Mouse (Mus musculus): Measurements from ENCODE around the gene Hoxb3. TPM values are rescaled to one million over a fixed set of nuclear protein-coding genes. Genes with fewer than 3 reads are reported as not detected.
A peak's percentile ranks its signal among the peaks of the same experiment; 100 is the strongest.

Gene Hoxb3
- polyA plus RNA-seq, 1 experiment from 2014 or later = 3.7 TPM

DNA sequence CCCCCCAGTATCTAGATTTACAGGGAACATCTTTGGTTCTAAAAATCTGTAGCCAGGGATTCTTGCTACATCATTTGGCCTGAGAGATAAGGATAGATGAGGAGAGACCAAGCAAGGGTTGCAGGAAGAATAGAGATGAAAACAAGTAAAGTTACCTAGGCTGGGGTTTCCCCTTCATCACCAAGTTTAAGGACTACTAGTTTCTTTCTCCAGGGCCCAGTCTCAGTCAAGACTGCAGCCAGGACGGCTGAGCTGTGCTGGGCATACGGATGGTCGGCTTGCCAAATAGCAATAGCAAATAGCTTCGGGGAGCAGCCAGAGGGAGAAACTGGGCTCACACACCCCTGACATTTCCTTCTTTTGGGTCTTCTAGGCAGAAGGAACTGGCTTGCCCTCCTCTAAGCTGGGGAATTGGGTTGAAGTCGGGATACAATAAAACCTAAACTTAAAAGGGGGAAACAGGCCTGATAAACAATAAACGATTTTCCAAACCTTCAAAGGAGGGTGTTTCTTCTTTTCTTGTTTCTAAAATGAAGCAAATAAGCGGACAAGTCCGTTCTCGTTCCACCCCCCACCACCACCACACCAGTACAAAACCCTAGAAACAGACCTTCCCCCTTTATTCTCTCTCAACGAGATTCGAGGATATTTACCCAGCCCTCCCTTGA is 25.0 kb upstream of the Hoxb3 start:
- Histone ChIP-seq H3K27ac (ENCODE audit: low read depth) (no peak overlapping the region), H3K4me2 (ENCODE audit: low read length) (peak overlapping the region; percentile 89), H3K4me3 (ENCODE audit: low read depth, low read length) (peak overlapping the region; percentile 57; the same call in 1 of the 2 replicates), H3K9me3 (ENCODE audit: control insufficient read depth, low read length) (no peaks in the 10 kb centered on the region), H3K36me3 (ENCODE audit: control insufficient read depth, insufficient read depth, low read length) (no peaks in the 10 kb centered on the region), H3K4me1 (replicated peaks; ENCODE audit: control insufficient read depth, insufficient read depth, low read length) (peaks cover 36% of the 10 kb centered on the region), H3K27me3 (replicated peaks; ENCODE audit: control insufficient read depth, insufficient read depth, low read length) (peaks cover 48% of the 10 kb centered on the region), H3K9ac (ENCODE audit: low read length) (peak overlapping the region; percentile 11; the same call in 1 of the 2 replicates)
- WGBS = 22% methylated on average over 11 of the region's 11 CpGs
- ATAC-seq (replicated peaks; ENCODE audit: low FRiP score, low TSS enrichment, low read depth) (no peak), DNase-seq (ENCODE audit: low spot score) (no peak)

DNA sequence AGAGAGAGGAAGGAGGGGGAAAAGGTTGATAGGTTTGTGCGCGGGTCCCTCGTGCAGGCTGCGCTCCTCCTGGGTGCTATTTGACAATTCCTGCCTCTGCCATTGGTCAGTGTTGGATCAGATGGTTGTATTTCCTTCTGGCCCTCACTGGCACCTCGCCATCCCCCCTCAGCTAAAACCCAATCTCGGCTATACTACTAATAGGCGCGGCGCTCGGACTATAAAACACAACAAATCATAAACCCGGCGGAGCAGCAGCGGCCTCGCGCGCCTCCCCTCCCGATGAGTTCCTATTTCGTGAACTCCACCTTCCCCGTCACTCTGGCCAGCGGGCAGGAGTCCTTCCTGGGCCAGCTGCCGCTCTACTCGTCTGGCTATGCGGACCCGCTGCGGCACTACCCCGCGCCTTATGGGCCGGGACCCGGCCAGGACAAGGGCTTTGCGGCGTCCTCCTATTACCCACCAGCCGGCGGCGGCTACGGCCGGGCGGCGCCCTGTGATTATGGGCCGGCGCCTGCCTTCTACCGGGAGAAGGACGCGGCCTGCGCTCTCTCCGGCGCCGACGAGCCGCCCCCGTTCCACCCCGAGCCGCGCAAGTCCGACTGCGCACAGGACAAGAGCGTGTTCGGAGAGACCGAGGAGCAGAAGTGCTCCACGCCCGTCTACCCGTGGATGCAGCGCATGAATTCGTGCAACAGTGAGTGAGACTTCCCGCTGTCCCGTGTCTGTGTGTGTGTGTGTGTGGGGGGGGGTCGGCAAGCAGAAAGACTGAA is 24.0 kb upstream of the Hoxb3 start:
- peaks cover 36% of the 10 kb centered on the region for H3K4me1 ChIP-seq (replicated peaks; ENCODE audit: control insufficient read depth, insufficient read depth, low read length)
- no peaks in the 10 kb centered on the region for H3K9me3 ChIP-seq (ENCODE audit: control insufficient read depth, low read length)
- under 1% methylated on average over 66 of the region's 66 CpGs for WGBS
- peak overlapping the region; percentile 89 for H3K4me2 ChIP-seq (ENCODE audit: low read length)
- peak overlapping the region; percentile 82 for H3K27ac ChIP-seq (ENCODE audit: low read depth)
- H3K9ac ChIP-seq (ENCODE audit: low read length) = peak overlapping the region; percentile 79
- peak overlapping the region; percentile 57 for H3K4me3 ChIP-seq (ENCODE audit: low read depth, low read length)
- H3K27me3 ChIP-seq (replicated peaks; ENCODE audit: control insufficient read depth, insufficient read depth, low read length) = peaks cover 40% of the 10 kb centered on the region
- DNase-seq (ENCODE audit: low spot score) (peak; percentile 86), ATAC-seq (replicated peaks; ENCODE audit: low FRiP score, low TSS enrichment, low read depth) (no peak)
- H3K36me3 ChIP-seq (ENCODE audit: control insufficient read depth, insufficient read depth, low read length) = no peaks in the 10 kb centered on the region

DNA sequence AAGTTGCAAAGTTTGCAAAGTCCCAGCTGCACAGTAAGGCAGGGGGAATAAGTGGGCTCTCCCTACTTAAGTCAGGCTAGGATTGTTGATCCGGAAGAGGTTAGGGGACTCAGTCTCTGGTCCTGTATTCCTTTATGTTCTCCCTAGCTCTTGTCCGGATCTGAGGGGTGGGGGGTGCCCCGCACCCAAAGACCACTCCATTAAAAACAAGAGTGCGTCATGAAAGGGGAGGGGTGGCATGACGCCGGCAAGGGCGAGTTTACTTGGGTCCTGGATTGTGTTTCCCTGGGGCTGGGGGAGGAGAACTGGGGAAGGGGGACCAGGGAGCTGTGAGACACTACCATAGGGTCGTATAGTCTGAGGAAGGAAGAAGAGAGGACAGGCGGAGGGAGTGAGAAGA is 23.3 kb upstream of the Hoxb3 start:
- H3K4me1 ChIP-seq (replicated peaks; ENCODE audit: control insufficient read depth, insufficient read depth, low read length) = peaks cover 36% of the 10 kb centered on the region
- DNase-seq (ENCODE audit: low spot score) (no peak), ATAC-seq (replicated peaks; ENCODE audit: low FRiP score, low TSS enrichment, low read depth) (no peak)
- no peaks in the 10 kb centered on the region for H3K36me3 ChIP-seq (ENCODE audit: control insufficient read depth, insufficient read depth, low read length)
- H3K4me3 ChIP-seq (ENCODE audit: low read depth, low read length) = peak overlapping the region; percentile 57
- peak overlapping the region; percentile 89 for H3K4me2 ChIP-seq (ENCODE audit: low read length)
- WGBS = 8% methylated on average over 9 of the region's 9 CpGs
- peaks cover 43% of the 10 kb centered on the region for H3K27me3 ChIP-seq (replicated peaks; ENCODE audit: control insufficient read depth, insufficient read depth, low read length)
- H3K27ac ChIP-seq (ENCODE audit: low read depth) = peak overlapping the region; percentile 82
- H3K9ac ChIP-seq (ENCODE audit: low read length) = peak overlapping the region; percentile 79
- no peaks in the 10 kb centered on the region for H3K9me3 ChIP-seq (ENCODE audit: control insufficient read depth, low read length)

DNA sequence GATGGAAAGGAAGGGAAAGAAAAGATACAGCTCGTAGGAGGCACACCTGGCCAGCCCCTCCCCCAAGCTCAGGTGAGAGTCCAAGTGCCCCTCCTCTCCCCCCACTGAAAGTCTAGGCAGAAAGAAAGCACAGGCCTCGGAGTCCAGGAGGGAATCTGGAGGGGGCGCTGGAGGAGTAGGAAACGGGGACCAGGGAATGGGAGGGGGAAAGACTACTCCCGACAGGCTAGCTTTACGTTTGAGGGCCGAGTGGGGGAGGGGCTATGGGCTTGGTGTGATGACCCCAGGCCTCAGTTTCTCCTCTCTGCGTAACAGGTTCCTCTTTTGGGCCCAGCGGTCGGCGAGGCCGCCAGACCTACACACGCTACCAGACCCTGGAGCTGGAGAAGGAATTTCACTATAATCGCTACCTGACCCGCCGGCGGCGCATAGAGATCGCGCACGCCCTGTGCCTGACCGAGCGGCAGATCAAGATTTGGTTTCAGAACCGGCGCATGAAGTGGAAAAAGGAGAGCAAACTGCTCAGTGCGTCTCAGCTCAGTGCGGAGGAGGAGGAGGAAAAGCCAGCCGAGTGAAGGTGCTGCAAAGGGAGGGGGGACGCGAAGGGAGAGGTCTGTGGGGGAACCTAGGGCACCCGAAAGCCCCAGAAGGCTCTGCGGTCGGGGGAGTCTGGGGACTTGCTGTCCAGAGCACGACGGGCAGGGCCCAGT is 22.6 kb upstream of the Hoxb3 start:
- DNase-seq (ENCODE audit: low spot score) (no peak), ATAC-seq (replicated peaks; ENCODE audit: low FRiP score, low TSS enrichment, low read depth) (no peak)
- Histone ChIP-seq H3K27me3 (replicated peaks; ENCODE audit: control insufficient read depth, insufficient read depth, low read length) (peaks cover 41% of the 10 kb centered on the region), H3K27ac (ENCODE audit: low read depth) (peak overlapping the region; percentile 82; the same call in 1 of the 2 replicates), H3K9me3 (ENCODE audit: control insufficient read depth, low read length) (no peaks in the 10 kb centered on the region), H3K36me3 (ENCODE audit: control insufficient read depth, insufficient read depth, low read length) (no peaks in the 10 kb centered on the region), H3K4me3 (ENCODE audit: low read depth, low read length) (peak overlapping the region; percentile 57), H3K4me1 (replicated peaks; ENCODE audit: control insufficient read depth, insufficient read depth, low read length) (peaks cover 39% of the 10 kb centered on the region), H3K4me2 (ENCODE audit: low read length) (peak overlapping the region; percentile 89), H3K9ac (ENCODE audit: low read length) (peak overlapping the region; percentile 79)
- WGBS = 4% methylated on average over 35 of the region's 35 CpGs

DNA sequence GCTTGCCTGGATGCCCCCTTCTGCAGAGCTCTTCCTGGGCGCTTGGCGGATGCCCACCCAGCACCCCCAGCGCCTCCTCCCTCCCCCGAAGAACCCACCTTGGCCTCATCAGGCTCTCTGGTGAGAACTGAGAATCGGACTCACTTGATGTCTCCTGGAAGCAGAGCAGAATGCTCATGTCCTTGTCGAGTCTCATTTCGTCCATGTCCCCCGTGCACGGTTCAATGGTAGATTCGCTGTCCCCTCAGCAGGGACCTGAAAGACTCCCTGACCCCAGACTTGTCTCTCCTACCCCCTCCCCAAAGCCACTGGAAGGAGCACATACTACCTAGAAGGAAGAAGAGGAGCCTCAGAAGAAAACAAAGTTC is 22.1 kb upstream of the Hoxb3 start:
- Histone ChIP-seq H3K27me3 (replicated peaks; ENCODE audit: control insufficient read depth, insufficient read depth, low read length) (peaks cover 40% of the 10 kb centered on the region), H3K4me2 (ENCODE audit: low read length) (peak overlapping the region; percentile 89), H3K27ac (ENCODE audit: low read depth) (peak overlapping the region; percentile 82; the same call in 1 of the 2 replicates), H3K9me3 (ENCODE audit: control insufficient read depth, low read length) (no peaks in the 10 kb centered on the region), H3K9ac (ENCODE audit: low read length) (peak overlapping the region; percentile 79), H3K4me3 (ENCODE audit: low read depth, low read length) (peak overlapping the region; percentile 57; the same call in 1 of the 2 replicates), H3K4me1 (replicated peaks; ENCODE audit: control insufficient read depth, insufficient read depth, low read length) (peaks cover 44% of the 10 kb centered on the region), H3K36me3 (ENCODE audit: control insufficient read depth, insufficient read depth, low read length) (no peaks in the 10 kb centered on the region)
- DNase-seq (ENCODE audit: low spot score) (no peak), ATAC-seq (replicated peaks; ENCODE audit: low FRiP score, low TSS enrichment, low read depth) (no peak)
- 36% methylated on average over 10 of the region's 10 CpGs for WGBS

DNA sequence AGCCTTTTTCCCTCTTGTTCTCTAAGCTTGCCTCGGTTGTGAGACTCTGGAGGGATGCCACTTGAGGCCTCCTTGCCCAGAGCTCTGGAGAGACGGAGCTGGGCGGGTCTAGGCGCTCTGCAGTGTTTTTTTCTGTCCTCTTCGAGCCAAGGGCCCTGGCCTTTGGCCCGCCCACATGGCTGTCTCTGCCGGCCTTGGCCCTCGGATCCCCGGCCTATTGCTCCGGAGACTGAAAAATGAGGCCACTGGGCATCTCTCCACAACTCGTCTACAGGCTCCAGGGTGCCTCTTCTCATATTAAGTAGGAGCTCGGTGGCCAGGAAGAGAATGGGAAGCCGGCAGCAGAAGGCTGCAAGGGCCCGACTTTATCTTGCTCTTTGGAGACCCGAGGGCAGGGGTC is 21.3 kb upstream of the Hoxb3 start:
- WGBS = 23% methylated on average over 15 of the region's 15 CpGs
- H3K4me1 ChIP-seq (replicated peaks; ENCODE audit: control insufficient read depth, insufficient read depth, low read length) = peaks cover 46% of the 10 kb centered on the region
- peak overlapping the region; percentile 99 for H3K27ac ChIP-seq (ENCODE audit: low read depth)
- ATAC-seq (replicated peaks; ENCODE audit: low FRiP score, low TSS enrichment, low read depth) (no peak), DNase-seq (ENCODE audit: low spot score) (no peak)
- no peaks in the 10 kb centered on the region for H3K36me3 ChIP-seq (ENCODE audit: control insufficient read depth, insufficient read depth, low read length)
- H3K4me2 ChIP-seq (ENCODE audit: low read length) = peak overlapping the region; percentile 89
- H3K4me3 ChIP-seq (ENCODE audit: low read depth, low read length) = peak overlapping the region; percentile 22
- peaks cover 34% of the 10 kb centered on the region for H3K27me3 ChIP-seq (replicated peaks; ENCODE audit: control insufficient read depth, insufficient read depth, low read length)
- peak overlapping the region; percentile 79 for H3K9ac ChIP-seq (ENCODE audit: low read length)
- no peaks in the 10 kb centered on the region for H3K9me3 ChIP-seq (ENCODE audit: control insufficient read depth, low read length)

DNA sequence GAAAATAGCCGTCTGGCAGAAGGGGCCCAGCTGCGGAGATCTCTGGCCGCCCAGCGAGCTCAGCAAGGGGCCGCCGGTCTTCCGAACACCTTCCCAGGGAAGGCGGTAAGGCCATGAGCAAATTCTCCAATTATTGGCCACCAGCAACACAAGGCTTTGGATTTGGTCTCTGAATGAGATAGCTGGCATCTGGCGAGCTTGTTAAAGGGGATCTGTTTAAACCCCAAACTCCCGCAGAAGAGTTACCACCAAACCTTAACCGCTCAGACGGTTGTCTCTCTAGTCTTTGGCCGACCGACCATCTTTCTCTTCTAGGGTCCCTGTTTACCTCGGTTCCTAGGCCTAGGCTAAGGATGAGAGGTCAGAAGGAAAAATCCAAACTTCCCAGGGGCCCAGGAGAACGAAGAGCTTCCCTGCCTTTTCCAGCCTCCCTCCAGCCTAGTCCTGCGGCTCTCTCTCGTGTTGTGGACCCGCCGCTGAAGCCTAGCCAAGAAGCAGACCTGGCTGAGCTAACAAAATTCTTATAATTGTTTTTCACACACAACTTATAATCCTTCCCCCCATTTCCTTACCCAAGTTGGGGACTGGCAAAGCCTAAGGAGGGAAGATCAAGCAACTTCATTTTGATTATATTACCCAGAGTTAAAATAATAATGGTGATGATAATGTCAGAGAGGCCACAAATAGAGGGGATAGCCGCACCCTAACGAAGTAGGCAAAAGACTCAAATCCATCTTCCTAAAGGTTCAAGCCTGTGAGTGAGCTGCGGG is 20.6 kb upstream of the Hoxb3 start:
- DNase-seq (ENCODE audit: low spot score) (no peak), ATAC-seq (replicated peaks; ENCODE audit: low FRiP score, low TSS enrichment, low read depth) (no peak)
- Histone ChIP-seq H3K9ac (ENCODE audit: low read length) (peak overlapping the region; percentile 79), H3K27me3 (replicated peaks; ENCODE audit: control insufficient read depth, insufficient read depth, low read length) (peaks cover 32% of the 10 kb centered on the region), H3K4me1 (replicated peaks; ENCODE audit: control insufficient read depth, insufficient read depth, low read length) (peaks cover 46% of the 10 kb centered on the region), H3K4me2 (ENCODE audit: low read length) (peak overlapping the region; percentile 89), H3K27ac (ENCODE audit: low read depth) (peak overlapping the region; percentile 99; the same call in 1 of the 2 replicates), H3K9me3 (ENCODE audit: control insufficient read depth, low read length) (no peaks in the 10 kb centered on the region), H3K4me3 (ENCODE audit: low read depth, low read length) (peak overlapping the region; percentile 22), H3K36me3 (ENCODE audit: control insufficient read depth, insufficient read depth, low read length) (no peaks in the 10 kb centered on the region)
- WGBS = 25% methylated on average over 23 of the region's 23 CpGs

Data from intestine, embryonic 14.5 days (tissue).